Mouse (Mus musculus) adrenal gland, adult 18-20 months (tissue): Measurements from ENCODE around the gene Ddr1. TPM values are rescaled to one million over a fixed set of nuclear protein-coding genes. Genes with fewer than 3 reads are reported as not detected.

ENCODE experiments used
- DNase-seq, 2 experiments: peaks; one replicate each; pipeline ENCODE4 v3.0.0; 2021 to 2022; ENCODE audit warnings: low spot score in 2 of 2
- total RNA-seq, 2 experiments: library from RNA; stranded (reverse); gene quantifications; 1 replicate in 1 of 2; 2 replicates in 1 of 2; pipeline ENCODE4 v1.2.3; 2021

Ddr1 gene
- total RNA-seq, 2 experiments from 2014 or later, result 33.5 to 44.1 TPM

DNA sequence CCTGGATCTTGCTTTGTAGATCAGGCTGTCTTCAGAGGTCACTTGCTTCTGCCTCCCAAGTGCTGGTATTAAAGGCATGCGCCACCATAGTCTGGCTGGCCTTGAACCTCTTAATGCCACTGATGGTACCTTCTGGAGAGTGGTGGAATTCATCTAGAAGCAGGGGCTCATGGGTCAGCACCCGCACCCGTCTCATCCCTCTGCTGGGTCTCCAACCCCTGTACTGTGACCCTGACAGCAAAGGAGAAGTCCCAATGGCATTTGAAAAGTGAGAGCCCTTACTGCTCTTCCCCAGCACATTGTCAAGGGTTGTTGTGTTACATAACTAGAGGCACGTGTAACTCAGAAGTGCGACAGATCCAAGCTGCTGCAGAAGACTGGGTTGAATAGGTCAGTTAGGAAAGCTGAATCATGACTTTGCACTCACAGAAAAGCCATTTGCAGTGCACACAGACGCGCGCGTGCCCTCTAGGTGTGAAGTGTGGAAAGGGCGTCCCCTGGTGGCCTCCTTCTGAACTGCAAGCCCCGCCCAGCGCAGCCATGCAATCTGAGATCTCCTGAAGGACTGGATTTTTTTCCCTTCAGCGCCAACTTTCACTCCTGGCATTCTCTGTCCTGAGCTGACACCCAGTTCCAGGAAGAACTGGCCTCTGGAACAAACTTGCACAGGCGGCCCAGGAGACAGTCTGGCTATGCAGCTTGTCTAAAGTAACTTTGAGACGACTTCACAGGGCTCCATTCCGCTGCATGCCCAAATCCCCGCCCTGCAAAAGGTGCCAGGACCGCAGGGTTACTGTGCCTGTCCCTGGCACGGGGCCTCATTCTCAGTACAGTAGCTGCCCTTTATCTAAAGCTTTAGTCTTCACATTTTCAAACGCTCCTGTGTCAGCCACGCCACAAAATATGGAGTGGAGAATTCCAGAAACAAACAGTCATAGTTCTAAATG lies 21.1 kb upstream of the Ddr1 start:
- peak; percentile 94 to 95 for DNase-seq

DNA sequence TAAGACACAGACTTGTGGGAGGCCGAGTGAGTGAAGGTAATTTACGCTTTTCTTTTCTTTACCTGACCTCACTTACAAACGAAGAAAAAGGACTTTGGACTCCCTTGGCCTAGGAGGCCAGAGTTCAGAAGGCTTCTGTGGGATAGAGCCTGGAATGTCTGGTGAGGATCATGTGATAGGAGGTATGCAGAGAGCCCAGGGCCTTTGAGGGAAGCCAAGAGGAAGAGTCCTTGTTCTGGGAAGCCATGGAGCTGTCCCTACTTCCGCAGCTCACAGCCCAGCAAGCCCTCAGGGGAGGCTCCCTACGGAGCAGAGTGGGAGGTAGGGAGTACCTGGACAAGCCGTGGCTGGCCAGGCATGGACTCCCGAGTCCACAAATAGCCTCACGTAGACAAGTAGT lies 17.3 kb upstream of the Ddr1 start:
- no peak for DNase-seq

DNA sequence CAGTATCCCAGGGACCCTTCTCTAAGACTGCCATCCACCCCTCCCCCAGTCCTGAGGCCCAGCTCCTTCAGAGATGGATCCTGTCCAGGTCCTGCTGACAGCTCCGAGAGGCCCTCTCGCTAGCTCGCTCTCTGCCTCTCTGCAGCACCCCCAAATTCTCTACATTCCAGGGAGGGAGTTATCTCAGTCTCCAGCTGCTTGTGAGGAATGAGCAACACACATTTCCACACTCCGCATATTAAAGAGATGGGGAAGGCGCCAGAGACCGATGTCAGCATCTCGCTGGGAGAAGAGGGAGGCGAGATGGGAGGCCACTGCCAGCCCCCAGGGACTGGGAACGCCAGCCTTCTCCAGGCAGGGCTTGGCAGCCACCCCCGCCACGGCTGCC lies 15.9 kb upstream of the Ddr1 start:
- DNase-seq, result no peak

DNA sequence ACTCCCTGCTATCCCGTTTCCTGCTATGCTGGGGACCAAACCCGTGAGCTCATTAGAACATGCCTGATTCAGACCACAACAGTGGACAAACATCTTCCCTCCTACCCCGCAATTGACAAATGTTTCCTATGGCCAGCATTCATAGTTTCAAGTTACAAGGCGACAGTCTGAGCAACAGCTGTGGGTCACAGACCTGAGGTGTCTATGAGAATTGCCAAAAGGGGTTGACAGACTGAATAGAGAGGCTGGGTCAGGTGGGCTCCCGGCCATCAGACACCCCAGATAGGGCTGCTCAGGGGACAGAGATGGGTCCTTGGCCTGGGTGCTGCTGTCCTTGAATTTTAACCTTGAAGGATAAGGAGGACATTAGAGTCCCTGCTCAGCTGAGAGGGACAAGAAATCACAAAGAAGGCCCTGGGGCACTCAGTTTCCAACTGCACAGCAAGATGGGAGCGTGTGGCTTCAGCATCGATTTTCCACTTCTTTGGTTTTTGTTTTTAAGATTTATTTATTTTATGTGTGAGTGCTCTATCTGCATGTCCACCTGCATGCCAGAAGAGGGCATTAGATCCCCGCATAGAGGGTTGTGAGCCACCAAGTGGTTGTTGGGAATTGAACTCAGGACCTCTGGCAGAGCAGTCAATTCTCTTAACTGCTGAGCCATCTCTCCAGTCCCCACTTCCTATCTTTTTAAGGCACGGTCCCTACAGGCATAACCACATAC lies 15.4 kb upstream of the Ddr1 start:
- DNase-seq, result no peak

DNA sequence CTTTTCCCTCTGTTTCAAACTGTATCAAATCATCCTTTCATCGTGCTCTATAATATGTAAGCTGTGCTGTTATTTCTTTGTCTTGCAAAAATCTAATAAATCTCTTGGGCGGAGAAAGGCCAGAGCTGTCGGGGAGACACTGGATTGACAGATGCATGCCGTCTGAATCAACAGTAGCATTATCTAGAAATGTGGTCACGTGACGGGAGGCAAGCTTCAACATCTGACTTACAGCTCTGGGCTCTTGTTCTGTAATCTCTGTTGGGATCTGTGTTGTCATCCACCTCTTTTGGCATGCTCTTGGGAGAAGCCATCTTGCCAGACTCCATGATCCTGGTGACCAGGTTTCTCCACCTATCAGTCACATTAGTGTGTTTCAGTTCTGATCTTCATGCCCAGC lies 12.7 kb upstream of the Ddr1 start:
- no peak for DNase-seq

DNA sequence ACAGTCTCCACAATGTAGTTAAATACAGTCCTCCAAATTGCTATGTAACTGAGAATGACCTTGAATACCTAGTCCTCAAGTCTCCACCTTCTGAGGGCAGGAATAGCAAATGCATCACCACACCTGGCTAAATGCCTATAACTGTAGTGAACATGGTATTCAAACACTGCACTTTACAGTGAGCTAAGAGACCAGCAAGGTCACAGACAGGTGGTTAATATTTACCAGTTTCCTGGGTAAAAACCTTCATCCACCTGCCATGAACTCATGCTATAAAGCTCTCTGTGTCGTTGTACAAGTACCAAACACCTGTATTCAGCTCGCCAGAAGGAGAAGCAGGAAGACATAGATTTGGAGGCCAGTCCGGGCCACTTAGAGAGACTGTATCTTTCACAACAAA lies 11.7 kb upstream of the Ddr1 start:
- no peak for DNase-seq

DNA sequence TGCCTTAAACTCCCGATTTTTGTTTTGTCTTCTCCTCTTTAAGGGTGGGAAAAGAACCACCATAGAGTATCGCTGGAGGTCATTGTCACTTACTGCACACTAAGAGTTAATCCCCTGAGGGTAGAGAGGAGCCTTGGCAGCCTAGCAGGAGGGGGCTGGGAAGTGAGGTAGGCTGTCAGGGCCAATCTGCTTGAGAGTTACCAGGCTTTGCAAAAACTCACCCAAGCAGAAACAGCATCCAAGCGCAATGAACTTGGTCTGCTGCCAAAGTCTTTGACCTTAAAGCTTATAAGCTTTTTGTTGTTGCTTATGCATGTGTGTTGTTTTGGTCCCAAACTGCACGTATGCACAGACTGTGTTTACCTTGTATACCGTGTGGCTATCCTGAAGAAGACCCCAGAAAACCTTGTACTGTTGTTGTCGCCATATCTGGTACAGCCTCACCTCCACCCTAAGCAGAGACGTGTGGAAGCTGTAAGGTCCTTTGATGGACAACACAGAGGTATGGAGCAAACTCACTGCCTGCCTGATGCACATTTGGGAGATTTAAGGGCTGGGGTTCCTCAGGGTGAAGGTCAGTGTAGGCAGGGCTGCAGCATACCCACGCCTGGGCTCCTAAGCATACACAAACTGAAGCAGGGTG lies 6.4 kb upstream of the Ddr1 start:
- DNase-seq, result no peak

DNA sequence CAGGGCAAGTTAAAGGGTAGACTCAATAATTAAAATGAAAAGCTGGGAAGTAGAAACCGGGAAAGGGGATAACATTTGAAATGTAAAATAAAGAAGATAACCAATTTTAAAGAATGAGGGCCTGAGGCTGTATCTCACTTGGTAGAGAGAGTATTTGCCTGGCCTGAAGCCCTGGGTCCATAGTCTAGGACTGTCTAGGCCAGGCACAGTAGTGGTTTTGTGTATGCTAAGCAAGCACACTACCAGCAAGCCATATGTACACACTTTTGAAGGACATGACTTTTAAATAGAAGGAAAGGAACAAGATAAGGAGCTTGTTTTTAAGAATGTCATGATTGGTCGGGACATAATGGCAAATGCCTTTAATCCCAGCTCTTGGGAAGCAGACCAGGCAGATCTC lies 4.2 kb upstream of the Ddr1 start:
- no peak for DNase-seq

DNA sequence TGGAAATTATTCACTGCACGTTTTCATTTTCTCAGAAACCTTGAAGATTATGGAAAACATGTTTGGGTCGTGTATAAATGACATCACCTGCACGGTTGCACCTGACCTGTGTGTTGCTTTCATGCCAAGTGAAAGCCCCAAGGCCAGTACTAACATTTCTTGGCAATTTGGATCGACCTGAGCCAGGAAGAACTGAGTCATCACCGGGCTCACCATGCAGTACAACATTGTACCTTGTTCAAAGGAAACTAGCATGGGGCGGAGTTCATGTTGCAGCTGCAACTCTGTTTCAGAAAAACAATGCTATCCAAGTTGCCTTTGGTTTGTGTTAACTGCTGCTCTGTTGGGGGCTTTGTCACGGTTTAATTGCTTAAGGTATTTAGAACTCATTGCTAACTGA lies 3.5 kb upstream of the Ddr1 start:
- DNase-seq, result no peak

DNA sequence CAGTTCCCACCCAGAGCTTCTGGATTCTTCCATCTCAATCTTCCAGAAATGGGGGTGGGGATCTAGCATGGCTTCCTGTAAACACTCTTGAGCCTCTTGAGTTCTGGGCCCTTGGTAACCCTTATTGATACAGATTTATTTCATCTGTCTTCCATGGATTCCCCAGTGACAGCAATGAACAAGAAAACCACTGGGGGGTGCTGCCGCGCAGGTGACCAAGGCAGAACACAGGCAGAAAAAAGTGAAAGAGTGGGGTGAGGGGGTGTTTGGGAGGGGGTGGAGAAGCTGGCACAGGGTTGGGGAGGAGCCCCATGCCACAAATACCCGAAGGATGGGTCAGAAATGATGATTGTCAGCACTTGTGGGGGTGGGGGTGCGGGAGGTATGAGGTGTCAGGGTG lies 1.4 kb upstream of the Ddr1 start:
- DNase-seq, result no peak

DNA sequence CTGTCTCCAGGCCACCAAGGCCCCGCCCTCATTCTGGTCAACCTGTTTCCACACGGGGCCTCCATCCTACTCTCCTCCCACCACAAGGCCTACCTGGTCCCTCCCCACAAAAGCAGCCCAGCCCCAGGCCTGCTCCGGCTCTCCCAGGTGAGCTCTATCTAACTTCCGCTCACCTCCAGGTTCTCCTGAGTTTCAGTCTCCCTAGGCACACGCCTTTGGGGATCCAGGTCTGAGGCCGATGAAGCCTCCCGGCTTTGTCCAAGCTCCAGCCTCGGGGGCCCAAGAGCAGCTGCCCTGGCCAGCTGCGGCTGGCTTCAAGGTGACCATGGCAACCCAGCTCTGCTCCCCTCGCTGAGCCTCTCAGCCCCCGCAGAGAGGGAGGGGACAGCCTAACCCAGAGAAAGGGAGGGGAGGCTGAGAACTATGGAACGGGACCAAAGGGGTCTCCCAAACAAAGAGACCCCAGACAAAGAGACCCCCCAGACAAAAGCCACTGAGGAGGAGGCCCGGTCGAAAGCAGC lies 610 bp downstream of the Ddr1 start:
- no peak for DNase-seq

DNA sequence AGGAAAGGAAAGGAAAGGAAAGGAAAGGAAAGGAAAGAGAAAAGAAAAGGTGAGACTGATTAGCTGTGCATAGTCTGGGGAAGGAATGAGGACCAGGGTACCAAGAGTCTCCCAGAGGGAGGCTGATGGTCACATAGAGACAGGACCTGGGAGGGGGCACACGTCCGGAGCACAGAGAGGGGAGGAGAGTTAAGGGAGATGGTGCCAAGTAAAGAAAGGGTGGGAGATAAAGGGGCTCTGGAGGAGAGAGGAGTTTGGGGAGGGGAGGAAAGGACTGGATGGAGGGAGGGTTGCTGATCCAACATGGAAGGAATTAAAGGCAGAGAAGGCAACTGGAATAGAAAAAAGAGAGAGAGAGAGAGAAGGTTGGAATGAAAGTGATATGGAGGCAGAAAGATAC lies 1.4 kb downstream of the Ddr1 start:
- no peak for DNase-seq

DNA sequence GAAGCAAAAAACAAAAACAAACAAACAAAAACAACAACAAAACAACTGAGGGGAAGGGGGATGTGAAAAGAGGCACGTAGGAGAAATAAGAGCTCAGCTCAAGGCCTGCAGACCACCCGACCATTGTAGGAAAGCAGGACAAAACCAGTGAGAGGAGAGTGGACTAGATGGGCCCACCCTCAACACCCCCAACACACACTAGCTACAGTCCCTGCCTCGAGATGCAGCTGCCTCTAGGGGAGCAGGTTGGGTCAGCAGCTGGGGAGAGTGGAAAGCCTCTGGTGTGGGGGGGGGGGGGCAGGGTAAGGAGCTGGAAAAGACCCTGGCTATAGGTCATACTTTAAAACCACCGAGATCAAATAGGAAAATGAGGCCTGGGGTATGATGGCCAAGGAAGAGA lies 1.8 kb downstream of the Ddr1 start:
- DNase-seq, result no peak

DNA sequence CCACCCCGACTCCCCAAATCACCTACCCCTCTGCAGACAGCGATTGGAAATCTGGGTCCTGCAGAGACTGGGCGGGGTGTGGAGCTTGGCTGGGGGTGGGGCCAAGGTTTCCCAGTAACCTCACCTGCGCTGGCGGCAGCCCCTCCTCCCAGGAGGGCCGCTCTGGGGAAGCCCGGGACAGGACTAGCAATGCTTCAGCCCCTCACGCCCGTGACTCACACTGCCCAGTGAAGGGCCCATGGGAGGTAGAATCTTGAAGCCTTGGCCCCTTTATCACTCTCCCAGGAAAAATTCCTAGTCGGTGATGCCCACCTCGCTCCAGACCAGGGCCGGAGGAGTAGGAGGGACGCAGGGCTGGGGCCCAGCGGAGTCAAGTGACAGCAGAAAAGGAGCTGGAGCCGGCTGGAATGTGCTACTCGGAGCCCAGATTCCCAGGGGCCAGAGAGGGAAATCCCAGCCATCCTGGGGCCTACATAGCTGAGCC lies 2.4 kb downstream of the Ddr1 start:
- DNase-seq, result no peak

DNA sequence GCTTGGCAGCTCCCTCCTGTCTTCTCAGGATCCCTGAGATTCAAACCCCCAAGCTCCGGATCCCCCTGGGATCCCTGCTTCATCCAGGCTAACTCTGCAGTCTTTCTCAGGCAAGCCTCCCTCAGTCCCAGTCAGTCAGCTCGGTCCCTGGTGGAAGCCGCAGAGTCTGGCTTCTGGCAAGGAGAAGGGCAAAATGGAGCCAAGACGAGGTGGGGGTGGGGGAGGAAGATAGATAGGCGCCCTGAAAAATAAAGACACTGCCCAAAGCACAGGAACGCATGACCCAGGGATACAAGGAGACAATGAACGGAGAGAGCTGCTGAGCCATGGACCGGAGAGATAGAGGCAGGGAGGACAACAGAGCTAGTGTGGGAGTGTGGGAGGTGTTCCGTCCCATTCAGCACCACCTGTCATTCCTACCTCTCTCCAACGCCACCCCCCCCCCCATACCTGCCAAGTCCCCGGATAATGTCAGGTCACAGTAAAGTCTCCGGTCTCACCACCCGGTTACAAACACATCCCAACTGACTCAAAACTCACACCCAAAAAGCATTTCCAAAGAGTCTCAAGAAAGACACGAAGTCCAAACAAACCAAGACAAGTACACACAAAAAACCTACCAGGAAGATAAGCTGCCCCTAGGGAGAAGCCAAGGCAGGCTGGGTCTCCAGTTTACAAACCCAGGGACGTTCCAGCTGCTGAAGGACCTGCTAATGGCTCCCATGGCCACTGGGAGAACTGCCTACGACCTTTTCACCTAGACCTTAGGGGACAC lies 3.0 kb downstream of the Ddr1 start:
- no peak for DNase-seq

DNA sequence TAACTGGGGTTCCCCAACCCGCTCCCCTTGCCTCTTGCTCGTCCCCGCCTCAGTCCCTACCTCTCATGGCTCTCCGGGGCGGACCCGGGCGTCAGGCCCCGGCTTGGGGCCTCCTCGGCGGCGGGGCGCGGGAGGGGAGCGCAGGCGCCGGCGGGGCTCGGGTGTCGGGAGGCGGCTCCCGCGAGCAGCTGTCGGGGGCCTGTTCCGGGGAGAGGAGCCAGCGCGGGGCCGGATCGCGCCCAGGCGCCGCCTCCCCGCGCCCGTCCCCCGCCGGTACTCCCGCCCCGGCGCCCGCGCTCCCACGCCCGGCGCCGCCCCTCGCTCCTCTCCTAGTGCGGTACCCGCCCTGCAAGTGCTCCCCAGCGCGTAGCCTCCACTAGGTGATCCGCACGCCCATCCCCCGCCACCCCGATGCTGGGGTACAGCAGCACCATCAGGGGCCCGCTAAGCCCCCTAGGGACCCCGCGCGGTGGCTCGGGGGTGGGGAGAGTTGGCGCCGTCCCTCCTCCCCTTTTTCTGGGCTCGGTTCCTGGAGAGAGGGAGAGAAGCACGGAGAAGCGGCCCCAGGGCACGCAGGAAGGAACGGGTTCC lies 4.0 kb downstream of the Ddr1 start:
- peak; percentile 77 to 78 for DNase-seq

DNA sequence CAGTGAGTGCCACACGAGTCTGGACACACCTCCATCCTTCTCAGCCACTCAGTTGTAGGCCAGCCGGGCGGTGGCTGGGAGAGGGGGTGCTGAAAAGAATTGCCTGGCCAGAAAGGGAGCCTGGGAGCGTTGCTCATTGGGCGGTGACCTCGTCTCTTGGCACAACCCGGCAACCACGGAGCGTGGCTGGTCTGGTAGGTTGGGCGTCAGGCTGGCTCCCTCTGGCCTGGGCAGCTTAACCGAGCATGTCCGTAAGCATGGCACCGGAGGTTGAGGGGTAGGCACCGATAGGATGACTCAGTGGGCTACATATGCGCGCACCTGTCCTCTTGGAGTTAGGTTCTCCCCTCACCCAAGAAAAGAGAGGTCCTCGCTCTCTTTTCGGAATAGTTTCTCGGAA lies 4.5 kb downstream of the Ddr1 start:
- DNase-seq, result peak; percentile 64 to 67

DNA sequence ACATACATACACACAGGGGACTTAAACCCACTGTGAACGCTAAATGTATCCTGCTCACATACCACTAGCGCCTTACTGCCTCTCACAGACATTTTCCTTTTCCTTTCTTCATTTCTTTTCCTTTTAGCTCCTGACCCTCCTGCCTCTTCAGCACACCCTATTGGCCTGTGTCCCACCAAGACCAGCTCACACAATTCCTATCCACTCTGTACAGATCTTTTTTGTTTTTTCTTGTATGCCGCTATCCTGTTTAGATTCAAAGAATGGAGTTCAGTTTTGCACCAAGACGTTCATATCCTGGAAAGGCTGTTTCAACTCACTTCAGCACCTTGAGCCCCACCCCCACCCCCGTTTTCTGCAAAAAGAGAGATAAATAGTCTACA lies 5.9 kb downstream of the Ddr1 start:
- no peak for DNase-seq

DNA sequence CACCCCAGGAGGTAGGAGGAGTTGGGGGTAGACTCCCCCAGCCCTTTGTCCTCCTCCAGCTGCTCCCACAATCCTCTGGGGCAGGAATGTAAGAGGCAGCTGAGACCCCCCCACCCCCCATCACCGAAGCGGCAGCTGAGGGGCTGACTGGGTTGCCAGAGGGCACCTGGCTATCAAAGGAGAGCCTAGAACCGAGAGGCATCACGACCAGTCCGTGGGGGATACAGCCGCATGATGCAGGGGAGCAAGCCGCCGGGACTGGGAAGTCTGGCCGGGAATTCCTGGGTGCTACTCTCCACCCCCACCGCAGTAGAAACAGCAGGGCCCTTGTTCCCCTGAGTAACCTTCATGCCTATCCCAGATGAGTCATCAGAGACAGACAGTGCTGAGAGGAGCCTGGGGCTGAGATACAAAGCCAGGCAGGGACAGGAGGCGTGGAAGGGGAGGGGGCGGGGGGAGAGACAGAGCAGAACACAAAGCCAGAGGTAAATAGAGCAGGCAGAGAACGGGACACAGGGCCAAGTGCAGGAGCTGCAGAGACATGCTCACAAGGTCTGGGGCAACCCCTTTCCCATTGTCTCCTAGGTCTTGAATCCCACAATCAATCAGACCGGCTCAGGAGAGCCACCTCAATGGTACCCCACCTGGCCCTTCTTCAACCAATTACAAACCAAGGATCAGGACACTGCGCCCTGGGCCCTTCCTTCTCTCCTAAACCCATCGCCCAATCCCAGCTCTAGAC lies 6.5 kb downstream of the Ddr1 start:
- DNase-seq, result peak in 1 of 2 experiments; percentile 28

DNA sequence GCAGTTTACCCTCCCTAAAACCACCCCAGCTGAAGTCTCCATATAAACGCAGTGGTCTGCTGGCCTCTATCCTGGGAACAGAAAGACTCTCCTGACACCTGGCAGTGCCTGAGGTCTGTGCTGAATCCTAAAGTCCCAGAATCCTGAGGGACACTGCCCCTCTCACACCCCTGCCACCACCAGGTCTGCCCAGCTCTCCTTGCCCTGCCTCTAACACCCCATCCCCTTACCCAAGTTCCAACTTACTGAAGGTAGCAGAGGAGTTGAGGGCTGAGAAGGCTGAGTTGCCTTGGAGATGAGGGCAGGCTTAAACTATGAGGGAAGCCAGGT lies 7.0 kb downstream of the Ddr1 start:
- no peak for DNase-seq
